Mouse (Mus musculus): Measurements from ENCODE around the gene Frzb.
A peak's percentile ranks its signal among the peaks of the same experiment; 100 is the strongest.

Gene Frzb

GRCm38 (mm10) chr2:80430357-80431053 lies 16.9 kb downstream of the Frzb start:
- no peak for DNase-seq (ENCODE audit: low spot score in 2 of 2)

DNA sequence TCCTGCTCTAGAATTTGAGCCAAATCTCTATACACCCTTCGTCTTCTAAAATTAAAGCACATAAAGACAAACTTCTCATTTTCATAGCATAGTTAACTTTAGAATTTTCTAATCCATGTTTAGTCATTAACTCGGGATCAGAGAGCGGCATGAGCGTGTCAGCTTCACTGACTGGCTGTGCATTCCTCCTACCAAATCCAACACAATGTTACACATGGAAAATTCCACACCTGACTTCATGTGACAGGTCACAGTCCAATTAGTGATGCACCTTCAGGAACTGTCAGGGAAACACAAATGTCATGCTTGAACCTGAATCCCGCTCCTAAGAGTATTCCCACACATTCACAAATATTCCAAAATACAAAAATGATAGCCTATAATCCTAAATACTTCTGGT lies 24.3 kb downstream of the Frzb start:
- DNase-seq (ENCODE audit: low spot score in 2 of 2) = no peak

DNA sequence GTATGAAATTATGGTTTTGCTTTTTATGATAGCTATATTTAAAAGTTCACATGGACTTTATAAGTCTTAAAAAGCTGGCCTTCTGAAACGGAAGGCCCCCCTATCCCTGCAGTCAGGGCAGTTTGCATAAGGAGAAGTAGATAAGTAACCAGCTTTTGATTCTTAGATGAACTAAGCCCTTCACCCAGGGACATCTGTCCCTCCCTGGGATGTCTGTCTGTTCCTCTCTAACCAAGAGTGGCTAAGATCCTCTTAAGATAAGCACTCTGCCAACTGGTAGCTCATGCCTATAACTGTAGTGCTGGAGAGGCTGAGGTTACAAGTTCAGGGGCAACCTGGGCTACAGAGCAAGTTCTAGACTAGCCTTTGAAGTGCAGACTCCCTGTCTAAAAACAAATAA lies 25.4 kb downstream of the Frzb start:
- no peak for DNase-seq (ENCODE audit: low spot score in 2 of 2)

DNA sequence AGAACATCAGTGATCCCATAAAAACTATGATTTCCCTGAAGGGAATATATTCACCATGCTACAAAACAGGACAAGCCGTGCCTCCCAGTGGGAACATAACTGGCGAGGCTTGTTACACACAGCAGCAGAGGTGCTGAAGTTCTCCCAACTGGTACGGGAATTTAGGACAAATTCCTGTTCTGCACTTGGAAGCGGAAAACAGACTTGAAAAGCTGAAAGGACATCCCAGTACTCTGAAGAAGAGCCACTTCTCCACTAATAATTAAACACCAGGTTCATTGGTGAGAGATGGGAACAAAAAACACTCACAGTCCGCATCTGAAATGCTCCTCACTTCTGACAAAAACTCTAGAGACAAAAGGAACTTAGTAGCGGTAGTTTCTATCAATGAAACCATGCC lies 31.1 kb downstream of the Frzb start:
- DNase-seq (ENCODE audit: low spot score in 2 of 2) = no peak

GRCm38 (mm10) chr2:80414387-80414786 lies 33.0 kb downstream of the Frzb start:
- DNase-seq (ENCODE audit: low spot score in 2 of 2) = no peak

DNA sequence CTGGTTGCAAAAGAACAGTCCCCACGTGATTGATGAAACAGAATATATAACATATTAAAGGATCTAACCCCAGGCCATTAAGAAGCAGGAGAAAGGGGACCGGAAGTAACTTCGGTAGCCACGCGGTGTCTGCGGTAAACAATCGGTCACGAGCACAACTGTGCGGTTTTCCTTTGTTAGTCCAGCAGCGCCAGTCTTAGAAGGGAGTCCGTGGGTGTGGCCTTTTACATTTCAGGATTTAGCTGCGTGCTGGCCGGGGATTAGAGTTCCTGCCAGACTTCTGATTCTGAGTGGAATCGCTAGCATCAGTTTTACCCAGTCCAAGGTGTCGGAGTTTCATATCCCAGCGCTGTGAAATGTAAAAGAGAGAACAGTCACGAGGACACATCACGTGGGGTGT lies 34.3 kb downstream of the Frzb start:
- no peak for DNase-seq (ENCODE audit: low spot score in 2 of 2)

GRCm38 (mm10) chr2:80409893-80410574 lies 37.4 kb downstream of the Frzb start:
- no peak for DNase-seq (ENCODE audit: low spot score in 2 of 2)

DNA sequence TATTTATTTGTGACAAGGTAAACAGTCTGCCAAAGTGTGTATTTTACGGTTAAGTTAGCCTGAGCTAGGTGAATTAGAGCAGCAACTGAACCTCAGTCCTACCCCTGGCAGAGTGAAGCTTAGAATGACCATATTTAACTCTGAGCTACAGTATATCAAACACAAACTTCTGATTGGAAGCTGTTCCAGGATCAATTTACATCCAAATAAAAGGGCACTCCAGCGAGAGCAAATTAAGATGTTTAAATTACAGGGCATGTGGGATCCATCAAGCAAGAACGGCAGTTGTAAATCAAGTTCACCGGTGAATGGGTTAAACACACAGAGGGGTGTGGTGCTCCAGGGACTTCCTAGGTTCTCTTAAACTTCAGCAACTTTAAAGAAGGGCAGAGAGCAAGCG lies 42.7 kb downstream of the Frzb start:
- no peak for DNase-seq (ENCODE audit: low spot score in 2 of 2)

DNA sequence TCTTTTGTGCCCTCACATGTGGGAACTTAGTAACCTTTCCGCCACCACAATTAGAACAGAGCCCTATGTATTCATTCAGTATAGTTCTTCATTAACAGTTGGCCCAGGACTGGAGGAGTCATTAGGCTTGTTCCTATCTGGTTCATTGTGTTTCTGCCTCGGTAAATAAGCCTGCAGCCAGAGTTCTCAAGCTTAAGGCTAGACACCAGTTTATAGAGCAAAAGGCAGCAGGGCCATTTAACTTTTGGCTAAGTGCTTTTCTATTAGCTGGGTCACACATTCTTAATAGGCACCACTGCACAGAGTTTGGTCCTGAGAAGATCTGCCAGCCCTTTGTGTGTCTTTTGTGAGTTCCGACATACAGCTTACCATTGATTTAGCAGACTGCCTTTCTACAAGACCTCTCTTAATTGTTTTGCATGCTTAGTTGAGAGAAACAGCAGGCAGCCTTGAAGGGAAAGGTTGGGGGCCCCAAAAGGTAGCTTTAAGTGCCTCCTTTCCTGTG lies 48.8 kb downstream of the Frzb start:
- no peak for DNase-seq (ENCODE audit: low spot score in 2 of 2)

GRCm38 (mm10) chr2:80396864-80397263 lies 50.6 kb downstream of the Frzb start:
- DNase-seq (ENCODE audit: low spot score in 2 of 2) = no peak

GRCm38 (mm10) chr2:80396057-80396456 lies 51.4 kb downstream of the Frzb start:
- DNase-seq (ENCODE audit: low spot score in 2 of 2) = no peak

GRCm38 (mm10) chr2:80388341-80388740 lies 59.1 kb downstream of the Frzb start:
- DNase-seq (ENCODE audit: low spot score in 2 of 2) = peak; percentile 31 to 55

DNA sequence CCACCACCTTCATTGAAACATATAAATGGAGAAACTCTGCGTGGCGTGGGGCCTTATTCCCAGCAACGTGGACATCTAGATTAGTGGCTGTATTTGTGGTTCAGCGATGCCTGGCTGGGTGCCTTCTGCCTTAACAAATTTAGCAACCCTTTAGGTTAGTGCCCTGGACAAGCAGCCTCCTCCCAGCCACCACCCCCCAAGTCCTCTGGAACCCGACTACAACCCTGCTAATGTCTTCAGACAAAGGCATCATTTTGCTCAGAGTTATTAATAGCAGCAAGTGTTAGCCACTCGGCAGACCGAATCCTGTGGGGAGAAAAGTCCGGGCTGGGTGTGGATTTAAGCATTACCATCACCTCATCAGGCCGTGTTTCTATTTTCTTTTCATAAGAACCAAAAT lies 59.8 kb downstream of the Frzb start:
- no peak for DNase-seq (ENCODE audit: low spot score in 2 of 2)

DNA sequence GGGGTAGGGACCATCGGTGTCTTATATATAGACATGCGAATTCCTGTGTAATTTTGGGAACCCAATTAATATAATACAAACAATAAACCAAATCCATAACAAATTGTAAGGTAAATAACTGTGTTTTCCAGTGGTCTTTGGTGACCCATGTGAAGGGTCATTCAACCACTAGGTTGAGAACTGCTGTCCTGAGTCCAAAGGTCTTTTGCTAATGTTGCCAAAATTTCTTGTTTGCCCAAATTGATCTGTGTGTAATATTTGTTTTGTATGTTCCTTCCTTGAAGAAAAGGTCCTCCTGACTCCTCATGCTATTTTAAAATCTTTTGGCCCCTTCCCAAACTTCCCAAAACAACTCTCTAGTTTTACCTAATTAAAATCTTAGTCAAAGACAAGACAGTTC lies 61.2 kb downstream of the Frzb start:
- no peak for DNase-seq (ENCODE audit: low spot score in 2 of 2)

- DNase-seq (ENCODE audit: low spot score in 2 of 2) = no peak
These were observed 63.0 kb downstream of the Frzb start for GRCm38 (mm10) chr2:80384447-80384846.

DNA sequence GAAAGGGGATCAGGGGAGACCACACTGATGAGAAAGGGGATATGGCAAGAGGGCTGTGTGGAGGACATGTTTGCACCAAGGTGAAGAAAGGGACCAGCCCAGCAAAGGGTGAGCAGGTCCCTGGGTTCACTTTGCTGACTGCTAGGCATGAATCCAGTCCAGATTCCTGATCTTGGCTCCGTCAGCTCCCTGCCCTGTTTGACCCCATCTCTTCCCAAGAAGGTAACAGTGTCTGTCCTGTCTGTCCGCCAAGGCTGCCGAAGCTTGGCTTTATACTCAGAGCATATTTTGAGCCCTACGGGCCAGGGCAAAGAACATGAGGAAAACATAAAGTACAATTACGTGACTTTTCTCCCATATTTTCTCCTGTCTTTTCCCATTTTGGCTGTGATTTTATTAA lies 67.6 kb downstream of the Frzb start:
- no peak for DNase-seq (ENCODE audit: low spot score in 2 of 2)

DNA sequence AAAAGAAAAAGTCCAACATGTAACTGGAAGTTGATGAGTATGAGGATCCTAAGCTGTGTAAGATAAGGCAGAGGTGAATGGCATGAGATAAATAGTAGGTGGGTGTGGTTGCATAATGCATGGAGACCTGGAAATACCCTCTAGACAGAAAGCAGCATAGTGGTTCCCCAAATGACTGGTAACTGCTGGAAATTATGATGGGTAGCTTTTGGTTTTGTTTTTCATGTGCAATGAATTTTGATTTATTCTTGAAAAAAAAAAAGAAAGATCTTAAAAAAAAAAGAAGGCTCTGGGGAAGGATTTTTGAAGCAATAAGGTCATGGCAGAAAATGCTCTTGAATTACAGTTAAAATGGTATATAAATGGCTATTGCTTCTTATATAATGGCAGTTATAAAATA lies 72.5 kb downstream of the Frzb start:
- DNase-seq (ENCODE audit: low spot score in 2 of 2) = no peak

DNA sequence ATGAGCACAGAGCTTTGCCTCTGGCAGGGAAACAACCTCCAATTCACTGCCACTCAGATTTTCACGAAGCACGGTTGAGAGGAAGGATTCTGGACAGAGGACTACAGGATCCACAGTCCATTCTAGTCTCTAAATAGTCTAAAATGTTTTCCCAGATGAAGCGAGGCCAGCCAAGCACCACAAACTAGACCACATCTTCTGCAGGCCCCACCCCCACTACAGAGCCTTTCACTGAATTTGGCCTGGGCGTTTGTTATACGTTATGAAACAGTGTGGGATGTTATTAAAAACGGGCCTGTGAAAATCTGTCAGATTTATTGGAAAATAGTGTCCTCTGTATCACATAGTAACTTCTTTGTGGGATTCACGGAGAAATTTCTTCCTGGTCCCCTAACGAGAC lies 76.0 kb downstream of the Frzb start:
- no peak for DNase-seq (ENCODE audit: low spot score in 2 of 2)

All from right cerebral cortex, postnatal 10 days (tissue).